Mouse (Mus musculus) hindbrain, embryonic 14.5 days (tissue): Measurements from ENCODE around the gene Cnot1. TPM values are rescaled to one million over a fixed set of nuclear protein-coding genes. Genes with fewer than 3 reads are reported as not detected.
A peak's percentile ranks its signal among the peaks of the same experiment; 100 is the strongest.

ENCODE experiments used
- ATAC-seq: fragments of 200-750 bp; cut with Nextera tagmentation; 2 replicates; pipeline ENCODE4 v1.8.0; 2017; ENCODE audit warnings: moderate number of reproducible peaks, mild to moderate bottlenecking, moderate TSS enrichment, moderate library complexity; ENCODE audit not compliant: low FRiP score
- DNase-seq: peaks from one replicate; pipeline ENCODE4 v3.0.0-alpha.2; 2015; ENCODE audit warnings: low spot score
- H3K27ac ChIP-seq: fragments of 300-500 bp; sonication (generic); 2 replicates; pipeline ENCODE4 v1.5.1; 2014; ENCODE audit warnings: mild to moderate bottlenecking, moderate library complexity
- H3K27me3 ChIP-seq: fragments of 300-500 bp; sonication (generic); 2 replicates; pipeline ENCODE4 v1.6.1; 2014; ENCODE audit warnings: mild to moderate bottlenecking, low read length, mixed read lengths; ENCODE audit not compliant: control insufficient read depth, insufficient read depth
- H3K36me3 ChIP-seq: fragments of 300-500 bp; sonication (generic); replicated peaks from 2 replicates; pipeline ENCODE4 v1.6.1; 2014; ENCODE audit not compliant: control insufficient read depth, insufficient read depth
- H3K4me1 ChIP-seq: fragments of 300-500 bp; sonication (generic); replicated peaks from 2 replicates; pipeline ENCODE4 v1.6.1; 2014; ENCODE audit warnings: antibody characterized with exemption, low read length, mixed read lengths; ENCODE audit not compliant: control insufficient read depth, insufficient read depth
- H3K4me2 ChIP-seq: fragments of 300-500 bp; sonication (generic); replicated peaks from 2 replicates; pipeline ENCODE4 v1.6.1; 2014; ENCODE audit warnings: mild to moderate bottlenecking, moderate library complexity
- H3K4me3 ChIP-seq: fragments of 300-500 bp; sonication (generic); replicated peaks from 2 replicates; pipeline ENCODE4 v1.5.1; 2014; ENCODE audit warnings: mild to moderate bottlenecking, low read length
- H3K9ac ChIP-seq: fragments of 300-500 bp; sonication (generic); 2 replicates; pipeline ENCODE4 v1.6.1; 2014
- H3K9me3 ChIP-seq: fragments of 300-500 bp; sonication (generic); 2 replicates; pipeline ENCODE4 v1.6.1; 2016; ENCODE audit warnings: low read length; ENCODE audit not compliant: control insufficient read depth
- WGBS: fragments of 180-500 bp; shearing (Covaris S2); extraction: QIAGEN DNeasy Blood & Tissue Kit; methylation state at CpG from one replicate; pipeline ENCODE4 v1.1.7; 2014; 5-methylcytosine and 5-hydroxymethylcytosine counted together
- polyA plus RNA-seq: library from polyadenylated mRNA; unstranded; fragments of >200 nt; fragmentation: Nextera tagmentation; extraction: Ambion mirVana; gene quantifications from 2 replicates; pipeline ENCODE4 v1.2.1, GENCODE M21; 2014

Cnot1 gene
- 61.9 and 70.5 TPM in 2 replicates for polyA plus RNA-seq

- peak within 1 kb of the TSS; percentile 96 for H3K27ac ChIP-seq
- H3K27me3 ChIP-seq = no peaks in the 10 kb centered on the region
- WGBS = under 1% methylated on average over 44 of the region's 44 CpGs
- peak within 1 kb of the TSS; percentile 96 for H3K9ac ChIP-seq
- H3K36me3 ChIP-seq = no peaks in the 10 kb centered on the region; the same call in 1 of the 2 replicates
- no peaks in the 10 kb centered on the region for H3K9me3 ChIP-seq
- H3K4me2 ChIP-seq = peak within 1 kb of the TSS; percentile 88
- peak; percentile 96 for ATAC-seq
- H3K4me3 ChIP-seq = peak within 1 kb of the TSS; percentile 99
- DNase-seq = peak; percentile 97
- H3K4me1 ChIP-seq = peaks cover 19% of the 10 kb centered on the region
Measured at GRCm38 (mm10) chr8:95807331-95807843, at the start of gene Cnot1. TSS of gene Cnot1 (minus strand) at chr8:95807464.

GRCm38 (mm10) chr8:95854174-95854573, 46.9 kb upstream of the Cnot1 start:
- Histone ChIP-seq H3K4me1 (peaks cover 9% of the 10 kb centered on the region), H3K36me3 (no peaks in the 10 kb centered on the region), H3K9me3 (no peaks in the 10 kb centered on the region), H3K27ac (no peak overlapping the region), H3K27me3 (no peaks in the 10 kb centered on the region), H3K9ac (no peak overlapping the region), H3K4me2 (no peak overlapping the region), H3K4me3 (no peak overlapping the region)
- WGBS = 90% methylated on average over 6 of the region's 6 CpGs
- no peak for DNase-seq
- no peak for ATAC-seq

DNA sequence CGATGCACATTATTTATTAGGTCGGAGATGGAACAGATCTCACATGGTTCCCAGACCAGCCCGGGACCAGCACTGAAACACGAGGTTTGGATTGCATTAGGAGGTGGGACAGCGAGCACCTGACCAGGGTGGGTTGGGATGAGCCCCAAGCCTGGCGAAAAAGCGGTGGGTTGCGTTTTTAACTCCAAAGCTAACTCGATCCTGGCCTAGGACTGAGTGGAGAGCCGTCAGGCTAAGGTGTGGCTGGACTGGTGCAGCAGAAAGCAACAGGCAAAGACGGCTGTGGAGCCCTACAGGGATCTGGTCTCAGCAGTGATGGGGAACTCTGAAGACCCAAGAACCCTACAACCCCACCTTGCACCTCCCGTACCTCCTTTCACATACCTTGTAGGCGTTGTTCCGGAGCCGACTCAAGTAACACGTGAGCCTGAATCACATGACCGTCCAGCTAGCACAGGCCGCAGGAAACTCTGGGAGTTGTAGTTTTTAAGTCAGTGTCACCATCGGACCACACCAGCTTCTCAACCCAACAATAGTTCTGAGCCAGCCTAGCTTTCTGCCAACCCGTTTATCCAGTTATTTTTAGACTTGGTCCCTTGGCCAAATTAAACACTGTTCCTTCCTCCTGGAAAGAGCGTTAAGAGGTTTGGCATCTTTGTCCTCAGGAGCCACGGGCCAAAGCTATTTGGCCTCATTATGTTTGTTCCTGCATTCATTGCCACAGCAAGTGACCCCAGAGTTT, 46.0 kb upstream of the Cnot1 start, which contains the start of gene Slc38a7:
TSS of gene Slc38a7 (minus strand) at position 438 of the 742 bp plus-strand sequence.
- H3K36me3 ChIP-seq = 0 out of 2 replicates have a peak, but pooled peaks cover 3% of the 10 kb centered on the region
- no peaks in the 10 kb centered on the region for H3K27me3 ChIP-seq
- H3K27ac ChIP-seq = no peak within 1 kb of the TSS
- peak within 1 kb of the TSS; percentile 70 for H3K9ac ChIP-seq
- peak; percentile 97 for ATAC-seq
- H3K4me2 ChIP-seq = peak within 1 kb of the TSS; percentile 65
- WGBS = 19% methylated on average over 22 of the region's 22 CpGs
- H3K9me3 ChIP-seq = no peaks in the 10 kb centered on the region
- peak within 1 kb of the TSS; percentile 63 for H3K4me3 ChIP-seq
- DNase-seq = peak; percentile 80
- peaks cover 9% of the 10 kb centered on the region for H3K4me1 ChIP-seq

- Histone ChIP-seq H3K9ac (no peak overlapping the region), H3K9me3 (no peaks in the 10 kb centered on the region), H3K27me3 (no peaks in the 10 kb centered on the region), H3K36me3 (0 out of 2 replicates have a peak, but pooled peaks cover 11% of the 10 kb centered on the region), H3K4me2 (peak overlapping the region; percentile 65), H3K4me3 (peak overlapping the region; percentile 63), H3K27ac (no peak overlapping the region), H3K4me1 (peaks cover 9% of the 10 kb centered on the region)
- DNase-seq (no peak), ATAC-seq (no peak)
- 82% methylated on average over 4 of the region's 4 CpGs for WGBS
Measured at GRCm38 (mm10) chr8:95852290-95852689, 45.0 kb upstream of the Cnot1 start.

GRCm38 (mm10) chr8:95850326-95850725, 43.1 kb upstream of the Cnot1 start:
- H3K36me3 ChIP-seq = peaks cover 15% of the 10 kb centered on the region; the same call in 1 of the 2 replicates
- no peak for ATAC-seq
- H3K9me3 ChIP-seq = no peaks in the 10 kb centered on the region
- no peak overlapping the region for H3K4me3 ChIP-seq
- no peak overlapping the region for H3K4me2 ChIP-seq
- 88% methylated on average over 2 of the region's 2 CpGs for WGBS
- H3K27me3 ChIP-seq = no peaks in the 10 kb centered on the region
- no peak overlapping the region for H3K9ac ChIP-seq
- no peak for DNase-seq
- no peak overlapping the region for H3K27ac ChIP-seq
- peaks cover 9% of the 10 kb centered on the region for H3K4me1 ChIP-seq

DNA sequence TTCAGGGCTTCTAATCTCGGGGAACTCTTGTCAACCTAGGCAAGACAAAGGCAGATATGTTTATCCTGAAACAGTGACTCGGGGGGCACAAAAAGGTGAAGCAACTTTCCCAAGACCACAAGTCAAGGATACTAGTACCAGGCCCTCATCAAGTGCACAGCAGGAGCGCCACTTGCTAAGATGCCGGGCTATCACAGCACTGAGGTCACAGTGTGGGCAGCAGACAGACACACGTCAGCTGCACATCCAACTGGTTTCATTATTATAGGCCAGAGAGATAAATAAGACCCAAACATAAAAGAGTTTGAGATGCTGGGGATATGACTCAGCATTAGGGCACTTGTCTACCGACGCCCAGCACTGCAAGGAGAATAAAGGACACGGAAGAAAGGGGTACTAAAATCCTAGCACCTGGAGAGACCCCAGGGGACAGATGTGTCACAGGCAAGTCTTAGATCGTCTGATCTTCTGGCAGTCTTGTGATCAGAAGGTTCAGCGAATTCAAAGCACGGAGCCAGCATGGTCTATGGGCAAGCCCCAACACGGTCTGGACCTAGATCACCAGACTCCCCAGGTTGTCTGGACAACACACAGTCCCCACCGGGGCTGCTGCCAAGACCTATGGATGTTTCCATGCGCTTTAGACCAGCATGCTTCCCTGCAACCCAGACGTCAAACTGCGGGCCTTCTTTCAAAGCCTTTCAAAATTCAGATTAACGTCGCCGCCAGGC, 41.6 kb upstream of the Cnot1 start:
- Histone ChIP-seq H3K27ac (no peak overlapping the region), H3K4me2 (no peak overlapping the region), H3K9ac (no peak overlapping the region), H3K9me3 (no peaks in the 10 kb centered on the region), H3K36me3 (peaks cover 26% of the 10 kb centered on the region), H3K27me3 (no peaks in the 10 kb centered on the region), H3K4me1 (peaks cover 9% of the 10 kb centered on the region), H3K4me3 (no peak overlapping the region)
- no peak for DNase-seq
- no peak for ATAC-seq
- WGBS = 92% methylated on average over 19 of the region's 19 CpGs

GRCm38 (mm10) chr8:95848061-95848551, 40.8 kb upstream of the Cnot1 start:
- Histone ChIP-seq H3K27ac (no peak overlapping the region), H3K36me3 (peaks cover 34% of the 10 kb centered on the region), H3K4me1 (peaks cover 9% of the 10 kb centered on the region), H3K4me2 (no peak overlapping the region), H3K9me3 (no peaks in the 10 kb centered on the region), H3K27me3 (no peaks in the 10 kb centered on the region), H3K9ac (no peak overlapping the region), H3K4me3 (no peak overlapping the region)
- no peak for ATAC-seq
- DNase-seq = no peak
- WGBS = 81% methylated on average over 24 of the region's 24 CpGs

DNA sequence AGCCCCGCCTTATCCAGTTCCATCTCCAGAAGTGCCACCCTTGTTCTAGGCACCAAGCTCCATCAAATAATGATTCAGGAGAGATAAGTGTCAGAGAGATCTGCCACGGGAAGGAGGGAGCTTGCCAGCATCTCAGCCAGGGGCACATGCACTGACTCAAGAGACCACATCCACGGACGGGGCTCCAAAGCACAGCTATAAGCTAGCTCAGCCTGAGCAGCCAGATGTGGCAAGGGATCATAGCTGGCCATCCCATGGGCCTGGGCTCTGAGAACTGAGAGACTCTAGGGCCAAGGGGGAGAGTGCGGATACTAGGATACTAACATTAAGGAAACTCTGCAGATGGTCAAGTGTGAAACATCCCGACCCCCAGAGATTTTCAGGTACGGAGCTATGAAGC, 37.8 kb upstream of the Cnot1 start:
- Histone ChIP-seq H3K27me3 (no peaks in the 10 kb centered on the region), H3K9ac (no peak overlapping the region), H3K4me3 (no peak overlapping the region), H3K9me3 (no peaks in the 10 kb centered on the region), H3K36me3 (peaks cover 62% of the 10 kb centered on the region), H3K4me2 (no peak overlapping the region), H3K4me1 (no peaks in the 10 kb centered on the region), H3K27ac (no peak overlapping the region)
- 89% methylated on average over 7 of the region's 7 CpGs for WGBS
- no peak for ATAC-seq
- DNase-seq = no peak

- Histone ChIP-seq H3K36me3 (peaks cover 72% of the 10 kb centered on the region), H3K9ac (no peak overlapping the region), H3K4me2 (no peak overlapping the region), H3K27me3 (no peaks in the 10 kb centered on the region), H3K4me3 (no peak overlapping the region), H3K4me1 (no peaks in the 10 kb centered on the region), H3K27ac (no peak overlapping the region), H3K9me3 (no peaks in the 10 kb centered on the region)
- no peak for ATAC-seq
- WGBS = 92% methylated on average over 6 of the region's 6 CpGs
- no peak for DNase-seq
Measured at GRCm38 (mm10) chr8:95843968-95844367, 36.7 kb upstream of the Cnot1 start.
